Mouse (Mus musculus) liver, adult 2 months (tissue): ENCODE measurements around the gene Rasgrp2.

Experiments
- CTCF ChIP-seq: fragments of 200-500 bp; IDR thresholded peaks from 2 replicates; pipeline ENCODE4 v1.5.1; 2011; ENCODE audit warnings: low read depth, low read length, control low read depth
- POLR2A ChIP-seq: fragments of 200-500 bp; IDR thresholded peaks from 2 replicates; pipeline ENCODE4 v1.6.1; 2011; ENCODE audit warnings: low read length, control low read depth; ENCODE audit not compliant: insufficient read depth; ENCODE audit errors: extremely low read depth

DNA sequence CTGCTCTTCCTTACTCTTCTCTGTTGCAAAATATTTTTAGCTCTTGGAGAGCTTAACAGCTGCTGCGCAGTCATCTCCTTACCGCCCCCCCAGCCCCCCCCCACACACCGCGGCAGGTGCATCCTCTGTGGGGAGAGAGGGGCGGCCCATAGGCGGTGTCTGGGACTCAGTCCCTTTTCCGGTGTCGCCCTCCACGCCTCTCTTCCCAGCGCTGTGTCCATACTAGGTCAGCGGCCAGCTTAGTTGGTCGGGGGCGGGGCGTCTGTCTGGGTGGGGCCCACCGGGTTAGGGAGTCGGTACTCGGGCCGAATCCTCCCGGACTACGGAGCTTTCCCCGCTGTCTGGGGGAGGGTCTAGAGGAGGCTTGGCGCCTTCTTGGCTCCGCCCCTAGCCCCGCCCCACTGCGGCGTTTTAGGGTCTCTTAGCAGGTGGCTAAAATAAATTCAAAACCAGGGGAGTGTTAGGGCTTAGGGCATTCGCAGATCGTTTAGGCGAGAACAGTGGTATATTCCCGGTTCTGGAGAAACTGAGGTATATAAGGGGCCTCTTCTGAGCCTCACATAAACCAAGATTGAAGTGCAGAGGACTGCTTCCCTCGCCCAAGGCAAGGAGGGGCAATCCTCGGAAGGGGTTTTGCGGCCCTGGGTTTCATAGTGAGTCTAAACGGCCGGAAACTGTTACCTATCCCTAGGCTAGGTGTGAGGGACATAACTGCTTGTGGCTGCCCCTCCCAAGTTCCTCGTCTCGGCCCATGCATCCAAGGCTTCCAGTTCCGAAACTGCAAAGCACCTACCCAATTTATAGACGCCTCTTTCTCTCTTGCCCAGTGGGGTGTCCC, 474 bp upstream of the Rasgrp2 start:
- TF ChIP-seq POLR2A (no peak), CTCF (no peak)
